Mouse (Mus musculus) ovary, postnatal 14 days (tissue): ENCODE results near the gene Slc22a22.
"Not testable (repeated sequence)": the region's sequence is repeated elsewhere in the genome, so short reads cannot be mapped to it uniquely, and the experiment has no call there.

ENCODE experiments used
- DNase-seq: peaks from one replicate; pipeline ENCODE4 v3.0.0; 2022; ENCODE audit warnings: low spot score

Slc22a22 gene

DNA sequence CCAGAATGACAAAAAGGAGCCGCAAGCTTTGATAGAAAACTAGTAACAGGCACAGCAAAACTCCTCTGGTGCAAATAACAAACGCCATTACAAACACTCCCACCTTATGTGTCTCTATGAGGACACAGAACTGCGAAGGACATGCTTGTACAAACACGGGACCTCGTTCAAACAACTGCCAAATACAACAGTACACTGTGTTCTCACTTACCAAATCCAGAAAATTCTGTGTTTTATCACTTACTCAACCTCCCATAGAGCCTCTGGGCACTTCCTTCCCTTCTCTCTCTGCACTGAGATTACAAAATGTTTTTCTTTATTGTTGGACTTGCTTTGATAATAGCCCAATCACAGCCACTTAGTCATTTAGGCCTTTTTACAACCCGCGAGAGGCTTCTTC is 97.0 kb downstream of the Slc22a22 start:
- no peak for DNase-seq

DNA sequence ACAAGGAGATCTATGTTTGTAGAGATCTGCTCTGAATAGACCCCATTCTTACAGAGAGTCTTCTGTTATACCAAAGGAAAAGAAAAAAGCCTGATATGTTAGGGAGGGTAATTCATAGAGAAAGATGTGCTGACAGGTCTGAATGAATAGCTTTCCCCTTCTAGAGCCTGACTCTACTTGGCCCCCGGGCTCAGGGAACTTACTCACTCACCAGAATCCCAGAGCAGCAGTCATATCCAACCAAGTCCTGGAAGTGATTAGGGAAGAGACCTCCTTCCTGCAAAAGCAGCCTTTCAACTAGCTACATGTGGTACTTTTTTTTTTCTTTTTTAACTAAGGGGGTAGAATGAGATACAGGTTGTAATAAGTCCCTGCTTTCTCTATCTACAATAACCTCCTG is 111.0 kb downstream of the Slc22a22 start:
- DNase-seq = no peak

DNA sequence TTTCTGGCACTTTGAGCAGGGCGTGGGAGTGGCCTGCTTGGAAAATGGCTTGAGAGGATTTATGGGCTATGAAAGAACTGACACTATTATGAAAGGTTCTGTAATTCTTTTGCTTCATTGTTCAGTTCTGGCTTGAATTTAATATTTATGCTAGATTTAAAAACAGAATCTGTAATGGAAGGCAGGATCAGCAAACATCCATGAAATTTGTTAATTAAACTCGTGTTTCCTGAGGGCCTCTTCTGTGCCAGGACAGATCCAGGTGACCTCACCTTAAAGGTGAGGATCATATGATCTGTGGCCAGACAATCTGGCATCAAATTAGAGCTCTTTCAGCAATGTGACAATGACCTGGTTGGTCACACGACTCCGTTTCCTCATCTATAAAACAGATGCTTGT is 122.1 kb downstream of the Slc22a22 start:
- no peak for DNase-seq

DNA sequence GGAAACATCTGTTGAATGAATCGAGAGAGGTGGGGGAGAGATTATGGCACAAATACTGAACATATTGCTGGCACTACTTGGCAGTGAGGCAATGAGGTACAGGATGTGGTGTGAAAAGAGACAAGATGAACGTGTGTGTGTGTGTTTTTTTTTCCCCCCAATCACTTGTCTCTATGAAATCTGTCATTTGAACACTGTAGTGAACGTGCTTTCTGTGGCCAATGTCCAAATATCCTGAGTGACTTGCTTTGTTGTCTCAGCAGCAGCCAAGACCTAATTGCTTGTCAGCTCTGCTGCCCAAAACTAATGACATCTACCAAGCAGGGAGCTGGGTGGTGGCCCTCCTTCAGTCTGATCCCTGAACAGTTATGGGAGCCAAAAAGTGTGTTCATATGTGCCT is 136.9 kb downstream of the Slc22a22 start:
- DNase-seq = no peak

DNA sequence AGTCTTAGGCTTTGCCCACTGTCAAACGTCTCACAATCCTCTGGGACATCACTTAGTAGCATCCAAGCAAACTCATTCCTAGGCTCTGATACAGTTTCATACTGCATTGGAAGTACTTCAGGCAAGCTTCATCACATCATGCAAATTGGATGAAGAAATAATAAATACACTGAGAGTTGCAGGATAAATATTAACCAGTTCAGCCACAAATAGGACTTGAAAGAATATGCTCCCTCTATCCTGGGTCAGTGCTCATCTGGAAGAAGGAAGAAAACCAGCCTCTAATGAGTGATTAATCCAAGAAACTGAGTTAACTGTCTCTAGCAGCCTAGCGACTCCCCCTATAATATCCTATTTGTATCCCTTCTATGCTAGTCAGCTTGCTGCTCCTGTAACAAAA is 146.1 kb downstream of the Slc22a22 start:
- no peak for DNase-seq

DNA sequence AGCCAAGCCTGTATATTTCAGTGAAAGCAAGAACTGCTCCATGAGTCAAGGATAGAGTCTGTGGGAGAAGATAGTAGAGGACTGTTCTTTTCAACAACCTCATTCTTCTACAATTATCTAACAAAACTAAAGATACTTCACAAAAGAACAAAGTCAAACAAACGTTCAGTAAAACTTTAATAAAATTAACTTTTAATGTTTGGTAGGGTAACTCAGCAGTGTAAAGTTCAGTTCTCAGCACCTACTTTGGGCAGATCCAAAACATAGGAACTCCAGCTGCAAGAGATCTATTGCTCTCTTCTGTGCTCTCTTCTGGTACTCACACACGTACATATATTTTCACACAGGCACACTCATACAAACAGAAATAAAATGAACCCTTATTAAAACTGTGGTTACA is 159.4 kb downstream of the Slc22a22 start:
- DNase-seq = no peak

DNA sequence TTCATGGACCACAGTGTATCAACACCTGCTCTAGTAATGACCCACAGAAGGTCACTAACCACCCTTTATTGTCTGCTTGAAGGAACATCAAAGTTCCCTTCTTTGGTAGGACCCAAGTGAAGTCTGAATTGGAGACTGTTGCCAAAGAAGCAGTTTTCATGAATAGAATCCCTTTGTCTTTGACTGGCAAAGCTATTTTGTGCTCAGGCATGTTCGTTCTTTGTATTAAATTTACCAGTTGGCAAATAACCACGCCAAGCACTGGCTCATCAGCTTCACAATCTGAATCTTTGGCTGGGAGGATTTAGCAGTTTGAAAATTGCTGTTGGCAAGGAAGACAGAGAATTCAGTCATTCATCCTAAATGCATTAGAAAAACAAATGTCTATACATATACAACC is 160.9 kb downstream of the Slc22a22 start:
- no peak for DNase-seq

DNA sequence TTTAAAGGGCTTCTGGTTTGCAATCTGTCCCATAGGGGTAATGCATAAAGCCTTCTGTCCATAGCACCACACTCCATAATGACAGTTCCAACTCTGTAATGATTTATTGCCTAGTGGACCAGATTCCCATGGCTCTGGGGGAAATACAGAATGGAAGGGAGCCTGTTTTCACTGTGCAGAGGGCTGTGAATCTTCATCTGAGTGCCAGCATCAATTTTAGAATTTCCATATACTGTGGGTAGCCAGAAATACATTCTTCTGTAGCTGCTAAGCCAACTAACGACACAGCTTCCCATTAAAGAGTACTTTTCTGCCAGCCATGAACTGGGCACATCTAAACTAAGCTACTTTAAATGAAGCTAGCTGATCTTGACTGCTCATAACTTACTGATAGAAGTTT is 174.7 kb downstream of the Slc22a22 start:
- DNase-seq = no peak

DNA sequence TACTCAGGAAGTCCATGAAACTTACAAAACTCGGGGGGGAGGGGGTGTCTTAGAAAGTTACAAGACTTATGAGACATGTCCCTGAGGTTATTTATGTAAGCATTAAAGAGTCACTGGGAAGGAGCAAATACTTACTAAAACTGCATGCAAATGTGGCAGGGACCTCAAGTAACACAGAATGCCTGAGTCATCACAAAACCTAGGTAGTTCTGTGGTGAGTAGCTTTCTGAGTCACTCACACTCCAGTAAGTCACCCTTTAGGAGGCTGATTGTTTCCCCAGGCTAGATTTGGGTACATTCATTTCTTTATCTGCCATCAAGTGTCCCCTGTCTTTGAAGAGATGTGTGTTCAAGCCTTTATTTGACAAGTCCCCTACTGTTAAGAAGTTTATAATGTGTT is 198.9 kb downstream of the Slc22a22 start:
- DNase-seq = no peak

DNA sequence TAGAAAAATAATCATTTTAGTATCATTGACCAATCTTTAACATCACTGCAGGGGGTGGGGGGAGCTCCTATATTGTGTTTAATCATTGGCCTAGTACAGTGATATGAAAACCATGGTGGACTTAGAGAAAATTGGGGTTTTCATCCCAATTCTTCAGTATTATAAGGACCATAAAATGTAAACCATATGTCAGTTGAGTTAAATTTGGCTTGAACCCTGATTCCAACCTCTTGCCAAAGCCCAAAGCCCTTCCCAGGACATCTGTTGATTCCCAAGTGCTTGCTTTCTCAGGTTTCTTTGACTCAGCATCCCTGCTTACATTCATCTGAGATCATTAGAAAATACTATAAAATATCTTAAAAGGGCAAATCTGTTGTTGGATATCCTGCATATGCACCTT is 201.0 kb downstream of the Slc22a22 start:
- no peak for DNase-seq

DNA sequence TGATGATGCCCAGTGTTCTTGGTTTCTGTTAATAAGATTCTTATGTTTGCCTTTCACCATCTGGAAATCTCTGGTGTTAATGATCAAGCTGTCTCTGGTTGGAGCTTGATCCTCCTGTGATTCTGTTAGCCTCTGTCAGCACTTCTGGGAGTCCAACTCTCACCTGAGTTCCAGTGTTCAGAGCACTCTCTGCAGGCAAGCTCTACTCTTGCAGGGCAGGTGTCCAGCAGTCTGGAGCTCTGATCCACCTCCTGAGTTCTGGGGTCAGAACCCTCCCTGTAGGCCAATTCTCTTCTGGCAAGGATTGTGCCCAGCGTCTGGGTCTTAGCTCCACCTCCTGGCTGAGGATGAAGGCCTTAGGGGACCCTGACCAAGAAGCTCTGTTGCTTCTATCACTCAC is 237.4 kb downstream of the Slc22a22 start:
- DNase-seq = not testable (repeated sequence)

DNA sequence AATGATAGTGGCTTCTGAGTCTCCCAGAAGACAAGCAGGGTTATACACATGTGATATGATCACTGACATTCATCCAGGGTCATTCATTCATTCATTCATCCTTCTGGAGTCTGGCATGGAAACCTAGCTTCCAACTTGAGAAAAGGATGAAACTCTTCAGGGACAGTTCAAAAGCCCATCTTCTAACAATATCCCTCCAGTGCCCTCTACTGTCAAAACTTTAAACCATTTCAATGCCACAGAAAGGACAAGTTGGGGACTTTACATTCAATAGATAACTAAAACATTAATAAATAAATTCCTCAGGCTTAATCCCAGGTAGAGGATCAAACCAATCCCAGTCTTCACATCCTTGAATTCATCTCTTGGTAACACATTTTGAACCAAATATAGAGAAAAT is 247.0 kb downstream of the Slc22a22 start:
- no peak for DNase-seq

DNA sequence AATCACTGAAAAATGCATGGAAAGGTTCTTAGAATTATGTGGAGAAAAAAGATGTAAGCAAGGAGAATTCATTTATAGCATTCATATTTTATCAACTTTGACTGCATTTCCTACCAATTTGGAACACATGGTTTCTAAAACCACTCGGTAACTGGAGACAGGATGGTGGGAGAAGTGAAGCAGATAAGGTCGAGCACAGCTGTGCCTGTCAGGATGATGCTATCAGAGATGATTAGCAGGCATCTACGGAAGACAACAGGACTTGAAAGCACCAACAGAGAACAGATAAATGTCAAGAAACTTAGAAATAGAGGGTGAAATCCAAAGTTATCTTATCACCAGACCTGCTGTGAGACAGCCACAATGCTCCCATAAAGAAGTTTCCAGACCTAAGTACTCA is 272.1 kb downstream of the Slc22a22 start:
- DNase-seq = no peak

DNA sequence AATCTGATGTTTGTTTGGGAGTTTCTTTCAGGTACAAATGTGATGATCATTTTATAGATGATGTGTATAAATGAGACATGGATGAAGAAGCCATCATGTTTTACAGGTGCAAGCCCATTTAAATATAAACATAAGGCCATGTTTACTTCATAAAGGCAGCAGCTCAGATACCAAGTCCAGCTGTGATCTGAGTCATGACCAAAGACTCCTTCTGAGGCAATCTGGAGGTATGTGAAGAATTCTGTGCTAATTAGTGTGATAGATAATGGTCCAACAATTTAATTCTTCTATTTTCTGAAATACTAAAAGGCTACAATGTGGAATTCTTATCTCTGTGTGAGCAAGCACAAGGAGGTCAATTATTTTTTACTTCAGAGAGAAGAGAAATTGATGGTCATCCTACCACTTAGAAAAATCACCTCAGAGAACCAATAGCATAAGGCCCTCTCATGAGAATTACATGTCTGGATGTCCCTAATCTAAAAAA is 272.9 kb downstream of the Slc22a22 start:
- no peak for DNase-seq
